Mouse (Mus musculus) T-helper 17 cell (primary cell): ENCODE measurements around the gene Krt72.

ENCODE experiments used
- in situ Hi-C, 2 experiments: fragments of 300-600 bp; cut with MboI, MseI; formaldehyde crosslinking; loops; 1 replicate in 1 of 2; 2 replicates in 1 of 2; pipeline ENCODE4 v1.15.1; 2025; ENCODE audit warnings: high pct_unique_total_duplicates in 2 of 2

The Krt72 gene

GRCm38 (mm10) chr15:101786360-101786759, at the start of gene Krt72:
Gene Krt72, minus strand, starts transcription at chr15:101786460.
- in situ Hi-C loops: no loop called here

- in situ Hi-C loops: no loop called here
Observed at GRCm38 (mm10) chr15:101834784-101835328, 48.6 kb upstream of the Krt72 start.

- in situ Hi-C loops: no loop called here
Observed at GRCm38 (mm10) chr15:101833131-101833530, 46.9 kb upstream of the Krt72 start.

DNA sequence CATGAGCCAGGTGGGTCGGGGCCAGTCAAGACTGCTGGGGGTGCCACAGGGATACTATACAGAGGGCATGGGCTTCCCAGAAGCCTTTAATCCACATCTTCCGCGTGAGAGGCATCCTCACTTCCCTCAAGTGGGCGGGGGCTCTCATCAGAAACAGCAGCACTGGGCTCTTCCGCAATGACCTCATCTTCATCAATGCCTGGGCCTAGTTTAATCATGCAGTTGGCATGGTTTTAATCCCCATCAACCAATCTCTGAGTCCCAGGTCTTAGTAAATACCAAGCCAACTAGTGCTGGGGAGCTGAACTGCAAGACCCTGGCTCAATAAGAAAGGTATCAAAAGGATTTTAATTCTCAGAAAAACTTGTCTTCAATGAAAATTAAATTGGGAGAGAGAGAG, 43.2 kb upstream of the Krt72 start:
- in situ Hi-C loops: no loop called here

- in situ Hi-C loops: no loop called here
Observed at GRCm38 (mm10) chr15:101821786-101822185, 35.5 kb upstream of the Krt72 start.

DNA sequence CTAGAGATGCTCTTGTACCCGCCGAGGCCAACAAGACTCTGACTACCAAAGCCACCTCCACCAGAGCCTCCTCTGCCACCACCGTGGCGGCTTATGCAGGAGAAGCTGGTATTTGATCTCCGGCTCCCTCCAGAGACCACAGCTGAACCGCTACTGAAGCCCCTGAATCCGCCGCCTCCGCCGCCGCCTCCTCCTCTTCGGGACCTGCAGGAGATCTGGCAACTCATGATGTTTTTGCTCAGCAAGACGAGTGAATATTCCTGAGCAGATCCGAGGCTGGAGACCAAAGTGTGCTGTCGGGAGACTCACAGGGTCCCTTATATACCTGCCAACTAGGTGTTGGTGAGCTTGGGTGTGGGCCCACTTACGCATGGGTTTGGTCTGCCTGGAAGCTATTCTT, 31.6 kb upstream of the Krt72 start, which contains the start of gene Krt2:
Gene Krt2, minus strand, starts transcription at position 295 of the 400 bp plus-strand sequence.
- in situ Hi-C loops: no loop called here

GRCm38 (mm10) chr15:101803052-101803822, 17.0 kb upstream of the Krt72 start:
- in situ Hi-C loops: loop anchor here in 1 of 2 experiments (10.0 kb wide), 1 partner anchor 988 kb away; no protein-coding TSS in a partner anchor

DNA sequence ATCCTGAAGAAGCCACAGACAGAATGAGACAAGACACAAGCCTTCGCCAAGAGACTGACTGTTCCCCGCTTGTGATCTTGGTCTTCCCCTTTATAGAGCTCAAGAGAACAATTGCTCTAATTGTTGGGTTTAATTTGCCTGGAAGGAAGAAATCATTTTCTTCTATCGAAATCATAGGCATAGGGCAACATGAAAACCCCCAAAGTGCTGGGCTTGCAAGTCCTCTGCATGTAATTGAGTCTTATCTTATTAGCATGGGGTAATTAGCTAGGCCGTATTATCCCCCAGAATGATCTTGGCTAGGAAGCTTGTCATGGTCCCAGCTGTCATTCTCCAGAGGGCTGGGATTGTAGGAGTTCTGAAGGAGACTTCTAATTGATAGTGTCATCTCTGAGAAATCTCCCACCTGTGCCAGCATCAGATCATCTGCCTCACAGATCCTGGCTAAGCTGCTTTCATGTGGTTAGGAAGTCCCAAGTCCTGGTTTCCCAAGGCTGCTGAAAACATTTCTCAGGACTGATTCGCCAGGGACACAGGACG, 16.1 kb upstream of the Krt72 start, which contains the start of gene Krt73:
Gene Krt73, minus strand, starts transcription at position 51 of the 540 bp plus-strand sequence.
- in situ Hi-C loops: loop anchor here in 1 of 2 experiments (10.0 kb wide), 1 partner anchor 988 kb away; no protein-coding TSS in a partner anchor

DNA sequence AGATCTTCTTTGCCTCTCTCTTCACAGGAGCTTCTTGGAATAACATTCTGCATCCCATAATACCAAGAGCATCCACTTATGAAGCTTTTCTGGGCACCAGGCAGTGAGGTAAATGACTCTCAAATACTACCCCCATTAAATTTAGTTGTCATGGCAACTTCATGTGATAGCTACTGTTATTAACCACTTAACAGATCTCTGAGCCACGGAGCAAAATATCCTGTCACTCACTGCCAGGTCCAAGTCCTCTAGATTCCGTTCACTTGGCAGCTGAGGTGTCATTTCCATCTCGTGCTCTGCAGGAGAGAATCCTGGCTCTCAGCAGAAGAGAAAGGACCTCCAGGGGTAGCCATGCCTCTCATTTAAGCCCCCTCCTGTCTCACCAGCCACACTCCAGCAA, 4.6 kb upstream of the Krt72 start:
- in situ Hi-C loops: no loop called here

- in situ Hi-C loops: loop anchor here (5.0 to 25.0 kb wide), 3 partner anchors 189 to 291 kb away; partner anchors contain the start of gene Krt78 (in 1 of the 2)
Observed at GRCm38 (mm10) chr15:101773420-101773819, 12.8 kb downstream of the Krt72 start.

GRCm38 (mm10) chr15:101772711-101773081, 13.6 kb downstream of the Krt72 start:
- in situ Hi-C loops: loop anchor here (5.0 to 25.0 kb wide), 3 partner anchors 190 to 292 kb away; partner anchors contain the start of gene Krt78 (in 1 of the 2)

GRCm38 (mm10) chr15:101772080-101772710, 14.1 kb downstream of the Krt72 start:
- in situ Hi-C loops: loop anchor here (5.0 to 25.0 kb wide), 3 partner anchors 190 to 293 kb away; partner anchors contain the start of gene Krt78 (in 1 of the 2)

GRCm38 (mm10) chr15:101770226-101770625, 16.0 kb downstream of the Krt72 start:
- in situ Hi-C loops: loop anchor here (5.0 to 25.0 kb wide), 3 partner anchors 192 to 295 kb away; partner anchors contain the start of gene Krt78 (in 1 of the 2)

- in situ Hi-C loops: loop anchor here in 1 of 2 experiments (25.0 kb wide), 1 partner anchor 1120 kb away; no protein-coding TSS in a partner anchor
Observed at GRCm38 (mm10) chr15:101742711-101743110, 43.5 kb downstream of the Krt72 start, which contains the start of gene Krt71. Gene Krt71, minus strand, starts transcription at chr15:101743109.

- in situ Hi-C loops: loop anchor here in 1 of 2 experiments (25.0 kb wide), 1 partner anchor 1125 kb away; no protein-coding TSS in a partner anchor
Observed at GRCm38 (mm10) chr15:101737786-101738185, 48.5 kb downstream of the Krt72 start.

DNA sequence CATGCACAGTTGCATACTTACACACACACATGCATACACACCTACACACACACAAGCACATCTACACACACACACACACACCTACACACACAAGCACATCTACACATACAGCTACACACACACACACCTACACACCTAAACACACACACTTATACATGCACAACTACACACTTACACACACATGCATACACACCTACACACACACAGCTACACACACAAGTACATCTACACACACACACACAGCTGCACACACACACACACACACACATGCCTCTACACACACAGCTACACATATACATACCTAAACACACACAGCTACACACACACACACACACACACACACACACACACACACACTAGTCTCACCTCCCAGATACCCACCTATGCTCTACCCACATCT, 55.6 kb downstream of the Krt72 start:
- in situ Hi-C loops: loop anchor here in 1 of 2 experiments (25.0 kb wide), 1 partner anchor 1132 kb away; no protein-coding TSS in a partner anchor
